Mouse (Mus musculus): ENCODE data around the gene Fndc3b. TPM values are rescaled to one million over a fixed set of nuclear protein-coding genes. Genes with fewer than 3 reads are reported as not detected.
A peak's percentile ranks its signal among the peaks of the same experiment; 100 is the strongest.

Fndc3b gene
- polyA plus RNA-seq, 1 experiment from 2014 or later: 9.7 TPM

- no peak overlapping the region for H3K9ac ChIP-seq
- no peaks in the 10 kb centered on the region for H3K36me3 ChIP-seq
- peaks cover 63% of the 10 kb centered on the region for H3K4me1 ChIP-seq
- 44% methylated on average over 4 of the region's 4 CpGs for WGBS (ENCODE audit: insufficient replicate concordance)
- H3K9me3 ChIP-seq (replicated peaks): no peaks in the 10 kb centered on the region
- H3K27ac ChIP-seq: no peak overlapping the region
- no peaks in the 10 kb centered on the region for H3K27me3 ChIP-seq (replicated peaks)
- H3K4me2 ChIP-seq: no peak overlapping the region
- ATAC-seq: no peak
- H3K4me3 ChIP-seq: no peak overlapping the region
Measured at GRCm38 (mm10) chr3:27655673-27656072, 55.4 kb downstream of the Fndc3b start.

GRCm38 (mm10) chr3:27655042-27655441, 56.1 kb downstream of the Fndc3b start:
- no peak overlapping the region for H3K27ac ChIP-seq
- 69% methylated on average over 11 of the region's 11 CpGs for WGBS (ENCODE audit: insufficient replicate concordance)
- peaks cover 69% of the 10 kb centered on the region for H3K4me1 ChIP-seq
- H3K4me2 ChIP-seq: no peak overlapping the region
- no peaks in the 10 kb centered on the region for H3K27me3 ChIP-seq (replicated peaks)
- no peaks in the 10 kb centered on the region for H3K9me3 ChIP-seq (replicated peaks)
- no peak for ATAC-seq
- no peaks in the 10 kb centered on the region for H3K36me3 ChIP-seq
- H3K4me3 ChIP-seq: no peak overlapping the region
- no peak overlapping the region for H3K9ac ChIP-seq

- Histone ChIP-seq H3K9ac (no peak overlapping the region), H3K9me3 (replicated peaks) (no peaks in the 10 kb centered on the region), H3K27me3 (replicated peaks) (no peaks in the 10 kb centered on the region), H3K4me2 (no peak overlapping the region), H3K36me3 (no peaks in the 10 kb centered on the region), H3K4me1 (peaks cover 78% of the 10 kb centered on the region), H3K4me3 (no peak overlapping the region), H3K27ac (no peak overlapping the region)
- WGBS (ENCODE audit: insufficient replicate concordance): 31% methylated on average over 9 of the region's 9 CpGs
- ATAC-seq: 0 out of 2 replicates have a peak, but pooled peaks have one; percentile 13
Measured at GRCm38 (mm10) chr3:27652451-27653011, 58.6 kb downstream of the Fndc3b start.

- Histone ChIP-seq H3K27ac (no peak overlapping the region), H3K4me1 (peaks cover 70% of the 10 kb centered on the region), H3K9ac (no peak overlapping the region), H3K4me2 (no peak overlapping the region), H3K4me3 (no peak overlapping the region), H3K36me3 (no peaks in the 10 kb centered on the region), H3K9me3 (replicated peaks) (no peaks in the 10 kb centered on the region), H3K27me3 (replicated peaks) (no peaks in the 10 kb centered on the region)
- 70% methylated on average over 6 of the region's 6 CpGs for WGBS (ENCODE audit: insufficient replicate concordance)
- ATAC-seq: no peak
Measured at GRCm38 (mm10) chr3:27651731-27652130, 59.4 kb downstream of the Fndc3b start.

GRCm38 (mm10) chr3:27650083-27650482, 61.0 kb downstream of the Fndc3b start:
- H3K4me1 ChIP-seq: peaks cover 60% of the 10 kb centered on the region
- H3K27me3 ChIP-seq (replicated peaks): no peaks in the 10 kb centered on the region
- no peak overlapping the region for H3K9ac ChIP-seq
- no peaks in the 10 kb centered on the region for H3K9me3 ChIP-seq (replicated peaks)
- 45% methylated on average over 11 of the region's 11 CpGs for WGBS (ENCODE audit: insufficient replicate concordance)
- no peak for ATAC-seq
- H3K4me2 ChIP-seq: no peak overlapping the region
- H3K36me3 ChIP-seq: no peaks in the 10 kb centered on the region
- H3K27ac ChIP-seq: no peak overlapping the region
- no peak overlapping the region for H3K4me3 ChIP-seq

GRCm38 (mm10) chr3:27649316-27649715, 61.8 kb downstream of the Fndc3b start:
- no peak overlapping the region for H3K4me2 ChIP-seq
- no peak overlapping the region for H3K4me3 ChIP-seq
- 63% methylated on average over 1 of the region's 1 CpGs for WGBS (ENCODE audit: insufficient replicate concordance)
- H3K36me3 ChIP-seq: no peaks in the 10 kb centered on the region
- H3K9ac ChIP-seq: no peak overlapping the region
- ATAC-seq: no peak
- no peaks in the 10 kb centered on the region for H3K27me3 ChIP-seq (replicated peaks)
- H3K27ac ChIP-seq: no peak overlapping the region
- H3K9me3 ChIP-seq (replicated peaks): no peaks in the 10 kb centered on the region
- peaks cover 65% of the 10 kb centered on the region for H3K4me1 ChIP-seq

GRCm38 (mm10) chr3:27642381-27642780, 68.7 kb downstream of the Fndc3b start:
- H3K4me3 ChIP-seq: no peak overlapping the region
- no peak for ATAC-seq
- no peaks in the 10 kb centered on the region for H3K9me3 ChIP-seq (replicated peaks)
- 83% methylated on average over 6 of the region's 6 CpGs for WGBS (ENCODE audit: insufficient replicate concordance)
- no peak overlapping the region for H3K27ac ChIP-seq
- H3K36me3 ChIP-seq: peaks cover 8% of the 10 kb centered on the region
- H3K9ac ChIP-seq: no peak overlapping the region
- no peaks in the 10 kb centered on the region for H3K27me3 ChIP-seq (replicated peaks)
- H3K4me2 ChIP-seq: no peak overlapping the region
- H3K4me1 ChIP-seq: peaks cover 17% of the 10 kb centered on the region

GRCm38 (mm10) chr3:27639701-27640100, 71.4 kb downstream of the Fndc3b start:
- 65% methylated on average over 4 of the region's 4 CpGs for WGBS (ENCODE audit: insufficient replicate concordance)
- H3K27me3 ChIP-seq (replicated peaks): no peaks in the 10 kb centered on the region

GRCm38 (mm10) chr3:27637046-27637661, 74.0 kb downstream of the Fndc3b start:
- Histone ChIP-seq H3K9me3 (replicated peaks) (no peaks in the 10 kb centered on the region), H3K4me3 (no peak overlapping the region), H3K36me3 (peaks cover 8% of the 10 kb centered on the region), H3K27ac (no peak overlapping the region), H3K27me3 (replicated peaks) (no peaks in the 10 kb centered on the region), H3K4me1 (peaks cover 17% of the 10 kb centered on the region), H3K4me2 (no peak overlapping the region), H3K9ac (no peak overlapping the region)
- ATAC-seq: no peak
- 56% methylated on average over 6 of the region's 6 CpGs for WGBS (ENCODE audit: insufficient replicate concordance)

More at GRCm38 (mm10) chr3:27639701-27640100, 71.4 kb downstream of the Fndc3b start:
- Histone ChIP-seq H3K9me3 (replicated peaks) (no peaks in the 10 kb centered on the region), H3K4me1 (peaks cover 10% of the 10 kb centered on the region), H3K4me3 (no peak overlapping the region), H3K9ac (no peak overlapping the region), H3K27ac (no peak overlapping the region), H3K4me2 (no peak overlapping the region), H3K36me3 (peaks cover 8% of the 10 kb centered on the region)
- no peak for ATAC-seq

GRCm38 (mm10) chr3:27635776-27636175, 75.3 kb downstream of the Fndc3b start:
- H3K4me2 ChIP-seq: no peak overlapping the region
- ATAC-seq: no peak
- no peaks in the 10 kb centered on the region for H3K27me3 ChIP-seq (replicated peaks)
- 74% methylated on average over 3 of the region's 3 CpGs for WGBS (ENCODE audit: insufficient replicate concordance)
- peaks cover 6% of the 10 kb centered on the region; the same call in 1 of the 2 replicates for H3K36me3 ChIP-seq
- no peak overlapping the region for H3K9ac ChIP-seq
- peaks cover 20% of the 10 kb centered on the region for H3K4me1 ChIP-seq
- no peak overlapping the region for H3K27ac ChIP-seq
- H3K9me3 ChIP-seq (replicated peaks): no peaks in the 10 kb centered on the region
- H3K4me3 ChIP-seq: no peak overlapping the region

- H3K9me3 ChIP-seq (replicated peaks): no peaks in the 10 kb centered on the region
- H3K27me3 ChIP-seq (replicated peaks): no peaks in the 10 kb centered on the region
- H3K9ac ChIP-seq: no peak overlapping the region
- 48% methylated on average over 1 of the region's 1 CpGs for WGBS (ENCODE audit: insufficient replicate concordance)
- peak; percentile 83 for ATAC-seq
- peak overlapping the region; percentile 27; the same call in 1 of the 2 replicates for H3K4me2 ChIP-seq
- no peak overlapping the region; the same call in 1 of the 2 replicates for H3K27ac ChIP-seq
- peaks cover 6% of the 10 kb centered on the region; the same call in 1 of the 2 replicates for H3K36me3 ChIP-seq
- no peak overlapping the region for H3K4me3 ChIP-seq
- H3K4me1 ChIP-seq: peaks cover 20% of the 10 kb centered on the region
Measured at GRCm38 (mm10) chr3:27632880-27633279, 78.2 kb downstream of the Fndc3b start.

- Histone ChIP-seq H3K4me1 (peaks cover 20% of the 10 kb centered on the region), H3K4me3 (no peak overlapping the region), H3K9ac (no peak overlapping the region), H3K27me3 (replicated peaks) (no peaks in the 10 kb centered on the region), H3K27ac (no peak overlapping the region), H3K4me2 (no peak overlapping the region), H3K36me3 (peaks cover 6% of the 10 kb centered on the region; the same call in 1 of the 2 replicates), H3K9me3 (replicated peaks) (no peaks in the 10 kb centered on the region)
- WGBS (ENCODE audit: insufficient replicate concordance): 79% methylated on average over 7 of the region's 7 CpGs
- ATAC-seq: no peak
Measured at GRCm38 (mm10) chr3:27631112-27631511, 80.0 kb downstream of the Fndc3b start.

Data from liver, embryonic 12.5 days (tissue).